Mouse (Mus musculus) stomach, postnatal 0 days (tissue): Measurements from ENCODE around the gene Cd160. TPM values are rescaled to one million over a fixed set of nuclear protein-coding genes. Genes with fewer than 3 reads are reported as not detected.

ENCODE experiments used
- ATAC-seq: fragments of 200-750 bp; cut with Nextera tagmentation; 2 replicates; pipeline ENCODE4 v1.8.0; 2017; ENCODE audit not compliant: low FRiP score, low TSS enrichment
- DNase-seq: peaks from one replicate; pipeline ENCODE4 v3.0.0-alpha.2; 2016; ENCODE audit warnings: low spot score
- H3K27ac ChIP-seq: fragments of 300-500 bp; sonication (generic); replicated peaks from 2 replicates; pipeline ENCODE4 v1.5.1; 2014; ENCODE audit warnings: mild to moderate bottlenecking, control low read depth
- H3K27me3 ChIP-seq: fragments of 300-500 bp; sonication (generic); 2 replicates; pipeline ENCODE4 v1.6.1; 2014; ENCODE audit warnings: low read length; ENCODE audit not compliant: control insufficient read depth, insufficient read depth
- H3K36me3 ChIP-seq: fragments of 300-500 bp; sonication (generic); 2 replicates; pipeline ENCODE4 v1.6.1; 2014; ENCODE audit warnings: low read length, mixed read lengths; ENCODE audit not compliant: control insufficient read depth, insufficient read depth
- H3K4me1 ChIP-seq: fragments of 300-500 bp; sonication (generic); replicated peaks from 2 replicates; pipeline ENCODE4 v1.6.1; 2014; ENCODE audit warnings: antibody characterized with exemption; ENCODE audit not compliant: control insufficient read depth, insufficient read depth
- H3K4me2 ChIP-seq: fragments of 300-500 bp; sonication (generic); replicated peaks from 2 replicates; pipeline ENCODE4 v1.6.1; 2014; ENCODE audit warnings: low read depth, mild to moderate bottlenecking, control low read depth, moderate library complexity
- H3K4me3 ChIP-seq: fragments of 300-500 bp; sonication (generic); 2 replicates; pipeline ENCODE4 v1.5.1; 2014; ENCODE audit warnings: low read depth, low read length, control low read depth
- H3K9ac ChIP-seq: fragments of 300-500 bp; sonication (generic); 2 replicates; pipeline ENCODE4 v1.6.1; 2014; ENCODE audit warnings: mild to moderate bottlenecking, low read length, control low read depth, mixed read lengths
- H3K9me3 ChIP-seq: fragments of 300-500 bp; sonication (generic); 2 replicates; pipeline ENCODE4 v1.6.1; 2016; ENCODE audit warnings: low read length; ENCODE audit not compliant: control insufficient read depth
- CTCF ChIP-seq: IDR thresholded peaks from 2 replicates; pipeline ENCODE4 v1.5.1; 2016; ENCODE audit warnings: antibody characterized with exemption, low read depth, mild to moderate bottlenecking, moderate library complexity
- EP300 ChIP-seq: optimal IDR thresholded peaks from 2 replicates; pipeline ENCODE3; 2016; ENCODE audit warnings: antibody characterized with exemption
- WGBS: fragments of 180-500 bp; shearing (Covaris S2); extraction: QIAGEN DNeasy Blood & Tissue Kit; methylation state at CpG from one replicate; pipeline ENCODE4 v1.1.7; 2014; 5-methylcytosine and 5-hydroxymethylcytosine counted together
- polyA plus RNA-seq: library from polyadenylated mRNA; unstranded; fragments of >200 nt; fragmentation: Nextera tagmentation; extraction: Ambion mirVana; gene quantifications from 2 replicates; pipeline ENCODE4 v1.2.1, GENCODE M21; 2015

The Cd160 gene
- polyA plus RNA-seq, 1 experiment from 2014 or later, result 0.13 TPM

- DNase-seq (no peak), ATAC-seq (no peak)
- H3K4me3 ChIP-seq, result no peak overlapping the region
- no peak overlapping the region for H3K27ac ChIP-seq
- H3K9ac ChIP-seq, result no peak overlapping the region
- H3K27me3 ChIP-seq, result no peaks in the 10 kb centered on the region
- no peaks in the 10 kb centered on the region for H3K9me3 ChIP-seq
- H3K4me1 ChIP-seq, result no peaks in the 10 kb centered on the region
- TF ChIP-seq EP300, result no peak
- peak; percentile 21; the same call in 1 of the 2 replicates for TF ChIP-seq CTCF
- 38% methylated on average over 1 of the region's 1 CpGs for WGBS
- no peaks in the 10 kb centered on the region for H3K36me3 ChIP-seq
- H3K4me2 ChIP-seq, result no peak overlapping the region
Observed at GRCm38 (mm10) chr3:96772949-96773348, 56.2 kb downstream of the Cd160 start.

GRCm38 (mm10) chr3:96769971-96770370 is 59.2 kb downstream of the Cd160 start:
- 87% methylated on average over 5 of the region's 5 CpGs for WGBS
- no peak overlapping the region for H3K4me3 ChIP-seq
- no peak overlapping the region for H3K27ac ChIP-seq
- no peak for TF ChIP-seq EP300
- TF ChIP-seq CTCF, result no peak
- H3K9ac ChIP-seq, result no peak overlapping the region
- H3K9me3 ChIP-seq, result no peaks in the 10 kb centered on the region
- no peak overlapping the region for H3K4me2 ChIP-seq
- H3K4me1 ChIP-seq, result no peaks in the 10 kb centered on the region
- H3K27me3 ChIP-seq, result no peaks in the 10 kb centered on the region
- DNase-seq (no peak), ATAC-seq (no peak)
- no peaks in the 10 kb centered on the region for H3K36me3 ChIP-seq

GRCm38 (mm10) chr3:96764528-96764927 is 64.6 kb downstream of the Cd160 start:
- WGBS, result 69% methylated on average over 1 of the region's 1 CpGs
- TF ChIP-seq EP300 (no peak), CTCF (no peak)
- Histone ChIP-seq H3K4me1 (no peaks in the 10 kb centered on the region), H3K4me2 (no peak overlapping the region), H3K4me3 (no peak overlapping the region), H3K27me3 (no peaks in the 10 kb centered on the region), H3K27ac (no peak overlapping the region), H3K9me3 (no peaks in the 10 kb centered on the region), H3K36me3 (no peaks in the 10 kb centered on the region; the same call in 1 of the 2 replicates), H3K9ac (no peak overlapping the region)
- ATAC-seq (no peak; the same call in 1 of the 2 replicates), DNase-seq (no peak)

GRCm38 (mm10) chr3:96759695-96760094 is 69.5 kb downstream of the Cd160 start:
- H3K27me3 ChIP-seq, result no peaks in the 10 kb centered on the region
- DNase-seq (no peak), ATAC-seq (no peak)
- H3K27ac ChIP-seq, result no peak overlapping the region
- TF ChIP-seq EP300 (no peak), CTCF (no peak)
- H3K4me1 ChIP-seq, result no peaks in the 10 kb centered on the region
- no peaks in the 10 kb centered on the region for H3K9me3 ChIP-seq
- H3K4me3 ChIP-seq, result no peak overlapping the region
- WGBS, result 77% methylated on average over 4 of the region's 4 CpGs
- H3K4me2 ChIP-seq, result no peak overlapping the region
- no peak overlapping the region for H3K9ac ChIP-seq
- no peaks in the 10 kb centered on the region; the same call in 1 of the 2 replicates for H3K36me3 ChIP-seq

- H3K4me3 ChIP-seq, result no peak overlapping the region
- H3K4me1 ChIP-seq, result no peaks in the 10 kb centered on the region
- no peak overlapping the region for H3K27ac ChIP-seq
- WGBS, result 61% methylated on average over 7 of the region's 7 CpGs
- H3K27me3 ChIP-seq, result no peaks in the 10 kb centered on the region
- no peak for TF ChIP-seq CTCF
- no peak for TF ChIP-seq EP300
- H3K36me3 ChIP-seq, result no peaks in the 10 kb centered on the region
- H3K9me3 ChIP-seq, result no peaks in the 10 kb centered on the region
- H3K9ac ChIP-seq, result no peak overlapping the region
- DNase-seq (no peak), ATAC-seq (no peak)
- H3K4me2 ChIP-seq, result no peak overlapping the region
Observed at GRCm38 (mm10) chr3:96757691-96758090, 71.5 kb downstream of the Cd160 start.

- Histone ChIP-seq H3K4me2 (no peak overlapping the region), H3K36me3 (no peaks in the 10 kb centered on the region), H3K27me3 (no peaks in the 10 kb centered on the region), H3K9me3 (no peaks in the 10 kb centered on the region), H3K4me1 (no peaks in the 10 kb centered on the region), H3K9ac (no peak overlapping the region), H3K27ac (no peak overlapping the region), H3K4me3 (no peak overlapping the region)
- no peak for DNase-seq
- ATAC-seq, result no peak
- WGBS, result 77% methylated on average over 1 of the region's 1 CpGs
- TF ChIP-seq EP300 (no peak), CTCF (no peak)
Observed at GRCm38 (mm10) chr3:96755935-96756334, 73.2 kb downstream of the Cd160 start.

Other genes with a start within 250 kb of the Cd160 start
- gene Polr3gl, start 235.2 kb downstream of the Cd160 start, polyA plus RNA-seq, result 16.1 and 20.1 TPM in 2 replicates
- 1.3 TPM in 2 replicates for gene Ankrd34a, start 232.7 kb downstream of the Cd160 start, polyA plus RNA-seq
- gene Lix1l, start 228.2 kb downstream of the Cd160 start, polyA plus RNA-seq, result 3.7 and 3.8 TPM in 2 replicates
- gene Rbm8a, start 199.4 kb downstream of the Cd160 start, polyA plus RNA-seq, result 70.9 and 75.5 TPM in 2 replicates
- 36.6 and 38.2 TPM in 2 replicates for gene Pex11b, start 194.0 kb downstream of the Cd160 start, polyA plus RNA-seq
- 0.04 and 0.05 TPM in 2 replicates for gene Gm42957, start 193.9 kb downstream of the Cd160 start, polyA plus RNA-seq
- gene Itga10, start 183.8 kb downstream of the Cd160 start, polyA plus RNA-seq, result 0.28 and 0.42 TPM in 2 replicates
- gene Ankrd35, start 159.2 kb downstream of the Cd160 start, polyA plus RNA-seq, result 5.5 and 6.2 TPM in 2 replicates
- 23.4 and 27.1 TPM in 2 replicates for gene Pias3, start 133.0 kb downstream of the Cd160 start, polyA plus RNA-seq
- gene Nudt17, start 120.8 kb downstream of the Cd160 start, polyA plus RNA-seq, result 7.5 and 8.2 TPM in 2 replicates
- 19.4 and 20.3 TPM in 2 replicates for gene Polr3c, start 101.7 kb downstream of the Cd160 start, polyA plus RNA-seq
- gene Rnf115, start 101.7 kb downstream of the Cd160 start, polyA plus RNA-seq, result 27.3 and 28.7 TPM in 2 replicates
- 0.21 TPM in 2 replicates for gene Pdzk1, start 67 bp downstream of the Cd160 start, polyA plus RNA-seq
- gene Gja5, start 75.3 kb upstream of the Cd160 start, polyA plus RNA-seq, result 3.4 and 4.1 TPM in 2 replicates
- 26.8 and 28.5 TPM in 2 replicates for gene Gpr89, start 76.0 kb upstream of the Cd160 start, polyA plus RNA-seq
- gene Gja8, start 96.7 kb upstream of the Cd160 start, polyA plus RNA-seq, result 0.01 TPM in 1 of 2 replicates, not detected in the other